10 mouse cellular contexts compared by ENCODE assay signal in the genomic region with DNA sequence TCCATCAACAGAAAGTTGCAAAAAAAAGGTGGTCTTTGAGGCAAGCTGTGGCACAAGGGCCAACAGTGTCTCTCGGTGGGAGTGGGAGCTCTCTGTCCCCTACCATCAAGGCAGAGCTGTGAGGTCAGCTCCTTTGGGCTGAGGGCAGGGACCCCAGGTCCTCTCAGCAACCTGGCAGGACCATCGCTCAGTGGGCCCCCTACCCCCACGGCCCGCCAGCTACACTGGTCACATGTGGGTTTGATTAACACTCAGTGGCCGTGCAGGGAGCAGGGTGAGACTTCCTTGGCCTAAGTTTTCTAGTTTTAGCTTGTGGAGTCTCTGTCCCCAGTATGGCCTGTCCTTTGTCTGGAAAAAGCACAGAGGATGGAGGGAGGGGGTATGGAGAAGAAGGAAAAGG. TPM values are rescaled to one million over a fixed set of nuclear protein-coding genes. Genes with fewer than 3 reads are reported as not detected.
A peak's percentile ranks its signal among the peaks of the same experiment; 100 is the strongest.
DNase-seq lines count a peak whose midpoint lies in the region; ATAC-seq and TF ChIP-seq lines count a peak whose summit lies in the region.
"Had no signal": no experiment of that assay in that cellular context is flagged by ENCODE, and none has a peak within 500 bp of the region (broad histone marks: within the 10 kb centered on the region; RNA-seq: fewer than 3 reads in every experiment).

No protein-coding gene starts in this region.

- H3K27me3 ChIP-seq in cerebellum, adult 2 months (ENCODE audit: control insufficient read depth, insufficient read depth, low read length), result no peaks in the 10 kb centered on the region
- no peaks in the 10 kb centered on the region for H3K27me3 ChIP-seq in lung, embryonic 15.5 days
- H3K27me3 ChIP-seq in limb, embryonic 10.5 days (ENCODE audit: low read depth, poor library complexity, severe bottlenecking), result peaks cover 7% of the 10 kb centered on the region
- H3K27me3 ChIP-seq in neural tube, embryonic 15.5 days (replicated peaks), result no peaks in the 10 kb centered on the region

- ATAC-seq in lung, embryonic 15.5 days (ENCODE audit: borderline replicate concordance, extremely low read depth, low FRiP score, low TSS enrichment), result no peak
- no peak for ATAC-seq in neural tube, embryonic 15.5 days (ENCODE audit: low FRiP score)

- no peaks in the 10 kb centered on the region for H3K36me3 ChIP-seq in lung, embryonic 15.5 days
- peaks cover 41% of the 10 kb centered on the region for H3K36me3 ChIP-seq in limb, embryonic 10.5 days
- peaks cover 4% of the 10 kb centered on the region; the same call in 1 of the 2 replicates for H3K36me3 ChIP-seq in neural tube, embryonic 15.5 days

- no peak overlapping the region for H3K4me3 ChIP-seq in cerebellum, adult 2 months (replicated peaks; ENCODE audit: insufficient read depth, low read depth, low read length)
- peak overlapping the region; percentile 58 for H3K4me3 ChIP-seq in lung, embryonic 15.5 days
- H3K4me3 ChIP-seq in limb, embryonic 10.5 days, result peak overlapping the region; percentile 92
- peak overlapping the region; percentile 82 for H3K4me3 ChIP-seq in neural tube, embryonic 15.5 days (replicated peaks)

- H3K27ac ChIP-seq in cerebellum, adult 2 months (ENCODE audit: insufficient read depth, low read length), result no peak overlapping the region
- H3K27ac ChIP-seq in lung, embryonic 15.5 days, result no peak overlapping the region
- peak overlapping the region; percentile 98 for H3K27ac ChIP-seq in limb, embryonic 10.5 days
- peak overlapping the region; percentile 23; the same call in 1 of the 2 replicates for H3K27ac ChIP-seq in neural tube, embryonic 15.5 days (replicated peaks)
- H3K27ac ChIP-seq: liver, embryonic 14.5 days had no signal

- 43% methylated on average over 5 of the region's 5 CpGs for WGBS in cerebellum, adult 2 months
- WGBS in lung, embryonic 15.5 days, result 41% methylated on average over 5 of the region's 5 CpGs
- 11% methylated on average over 5 of the region's 5 CpGs for WGBS in limb, embryonic 10.5 days
- WGBS in neural tube, embryonic 15.5 days, result 53% methylated on average over 5 of the region's 5 CpGs

- DNase-seq in cerebellum, adult 11-12 months, result peak; percentile 43
- no peak for DNase-seq in cerebellum, adult 2 months
- DNase-seq in lung, postnatal 10 days, result no peak
- peak; percentile 66 for DNase-seq in limb, embryonic 10.5 days (ENCODE audit: low spot score)
- no peak for DNase-seq in ovary, postnatal 14 days (ENCODE audit: low spot score)
- DNase-seq in gastrocnemius, postnatal 14 days, result no peak
- DNase-seq: adrenal gland, postnatal 14 days had no signal

- peak overlapping the region; percentile 70; the same call in 1 of the 2 replicates for H3K9ac ChIP-seq in lung, embryonic 15.5 days
- H3K9ac ChIP-seq in neural tube, embryonic 15.5 days (replicated peaks), result peak overlapping the region; percentile 91
- H3K9ac ChIP-seq: liver, embryonic 14.5 days had no signal

- H3K4me1 ChIP-seq in cerebellum, adult 2 months (ENCODE audit: control insufficient read depth, insufficient read depth, low read length), result peaks cover 12% of the 10 kb centered on the region
- peaks cover 20% of the 10 kb centered on the region for H3K4me1 ChIP-seq in lung, embryonic 15.5 days
- peaks cover 33% of the 10 kb centered on the region for H3K4me1 ChIP-seq in limb, embryonic 10.5 days
- peaks cover 36% of the 10 kb centered on the region for H3K4me1 ChIP-seq in neural tube, embryonic 15.5 days

- TF ChIP-seq CTCF in cerebellum, adult 2 months (IDR thresholded peaks at IDR 0.05; ENCODE audit: borderline replicate concordance, insufficient read depth, low read depth, low read length), result no peak

- no peak for TF ChIP-seq POLR2A in cerebellum, adult 2 months (IDR thresholded peaks at IDR 0.05; ENCODE audit: borderline replicate concordance, insufficient read depth, low read length)

- intact Hi-C loops in gastrocnemius, postnatal 14 days (cut with DNase I; ENCODE audit: low total_unique reads), result no loop called here

- H3K4me2 ChIP-seq in lung, embryonic 15.5 days, result peak overlapping the region; percentile 64
- peak overlapping the region; percentile 81 for H3K4me2 ChIP-seq in neural tube, embryonic 15.5 days

- no peaks in the 10 kb centered on the region for H3K9me3 ChIP-seq in lung, embryonic 15.5 days
- no peaks in the 10 kb centered on the region for H3K9me3 ChIP-seq in limb, embryonic 10.5 days (replicated peaks)
- H3K9me3 ChIP-seq in neural tube, embryonic 15.5 days (replicated peaks), result no peaks in the 10 kb centered on the region

RNA-seq across cellular contexts. Expression of a gene that starts 1.5 kb away (rescaled TPM):
- 10.2 and 10.7 TPM in 2 replicates for polyA plus RNA-seq in cerebellum, adult 2 months (2012; rRNA removed)
- 16.0 and 17.3 TPM in 2 replicates for polyA plus RNA-seq in lung, embryonic 15.5 days (2015; fragmentation: Nextera tagmentation; extraction: Ambion mirVana)
- polyA plus RNA-seq in limb, embryonic 10.5 days (2016; fragmentation: Nextera tagmentation; extraction: Ambion mirVana), result 63.1 and 66.8 TPM in 2 replicates
- 25.9 and 31.2 TPM in 2 replicates for polyA plus RNA-seq in neural tube, embryonic 15.5 days (2015; fragmentation: Nextera tagmentation; extraction: Ambion mirVana)
- total RNA-seq in gastrocnemius, postnatal 14 days (2021), result under 1 TPM; 0.58 to 0.98 TPM

RNA-seq across cellular contexts. Expression of a gene that starts 8.1 kb away (rescaled TPM):
- 16.4 and 18.0 TPM in 2 replicates for polyA plus RNA-seq in cerebellum, adult 2 months (2012; rRNA removed)
- 11.6 and 14.7 TPM in 2 replicates for polyA plus RNA-seq in lung, embryonic 15.5 days (2015; fragmentation: Nextera tagmentation; extraction: Ambion mirVana)
- 8.7 and 13.1 TPM in 2 replicates for polyA plus RNA-seq in limb, embryonic 10.5 days (2016; fragmentation: Nextera tagmentation; extraction: Ambion mirVana)
- 13.5 and 14.3 TPM in 2 replicates for polyA plus RNA-seq in neural tube, embryonic 15.5 days (2015; fragmentation: Nextera tagmentation; extraction: Ambion mirVana)
- 1 to 10 TPM; 3.3 to 4.2 TPM for total RNA-seq in gastrocnemius, postnatal 14 days (2021)

RNA-seq across cellular contexts. Expression of a gene that starts 15.0 kb away (rescaled TPM):
- 240 and 261 TPM in 2 replicates for polyA plus RNA-seq in cerebellum, adult 2 months (2012; rRNA removed)
- polyA plus RNA-seq in lung, embryonic 15.5 days (2015; fragmentation: Nextera tagmentation; extraction: Ambion mirVana), result 94.6 and 95.1 TPM in 2 replicates
- 90.7 and 129 TPM in 2 replicates for polyA plus RNA-seq in limb, embryonic 10.5 days (2016; fragmentation: Nextera tagmentation; extraction: Ambion mirVana)
- polyA plus RNA-seq in neural tube, embryonic 15.5 days (2015; fragmentation: Nextera tagmentation; extraction: Ambion mirVana), result 284 and 345 TPM in 2 replicates
- total RNA-seq in gastrocnemius, postnatal 14 days (2021), result 10 to 100 TPM; 41.4 to 41.5 TPM

RNA-seq across cellular contexts. Expression of a gene that starts 32.8 kb away (rescaled TPM):
- polyA plus RNA-seq in cerebellum, adult 2 months (2012; rRNA removed), result 26.1 and 26.5 TPM in 2 replicates
- 17.5 and 18.6 TPM in 2 replicates for polyA plus RNA-seq in lung, embryonic 15.5 days (2015; fragmentation: Nextera tagmentation; extraction: Ambion mirVana)
- 26.2 and 27.1 TPM in 2 replicates for polyA plus RNA-seq in limb, embryonic 10.5 days (2016; fragmentation: Nextera tagmentation; extraction: Ambion mirVana)
- 19.4 and 20.5 TPM in 2 replicates for polyA plus RNA-seq in neural tube, embryonic 15.5 days (2015; fragmentation: Nextera tagmentation; extraction: Ambion mirVana)
- 10 to 100 TPM; 40.3 to 43.6 TPM for total RNA-seq in gastrocnemius, postnatal 14 days (2021)

RNA-seq across cellular contexts. Expression of a gene that starts 40.2 kb away (rescaled TPM):
- polyA plus RNA-seq in cerebellum, adult 2 months (2012; rRNA removed), result 147 and 151 TPM in 2 replicates
- 3.9 and 5.0 TPM in 2 replicates for polyA plus RNA-seq in lung, embryonic 15.5 days (2015; fragmentation: Nextera tagmentation; extraction: Ambion mirVana)
- 3.3 and 4.7 TPM in 2 replicates for polyA plus RNA-seq in limb, embryonic 10.5 days (2016; fragmentation: Nextera tagmentation; extraction: Ambion mirVana)
- 91.9 and 93.0 TPM in 2 replicates for polyA plus RNA-seq in neural tube, embryonic 15.5 days (2015; fragmentation: Nextera tagmentation; extraction: Ambion mirVana)
- 1 to 10 TPM; 1.6 TPM for total RNA-seq in gastrocnemius, postnatal 14 days (2021)

Comparison
In these comparisons a context has a peak if more than half of its experiments do, and no peak if none do; other contexts are left out.
1. DNase-seq: peak in cerebellum, adult 11-12 months (single experiment) and limb, embryonic 10.5 days (single experiment); none in cerebellum, adult 2 months (0 of 2), lung, postnatal 10 days (single experiment), ovary, postnatal 14 days (single experiment) and gastrocnemius, postnatal 14 days (single experiment).
2. H3K27ac ChIP-seq: peak in limb, embryonic 10.5 days (single experiment) and neural tube, embryonic 15.5 days (single experiment); none in cerebellum, adult 2 months (single experiment) and lung, embryonic 15.5 days (single experiment).